In genomic region chr4:102086336-102086735, GRCm38 (mm10) we compare ENCODE assay signal across 13 mouse cellular contexts.
"Had no signal": no experiment of that assay in that cellular context is flagged by ENCODE, and none has a peak within 500 bp of the region (broad histone marks: within the 10 kb centered on the region; RNA-seq: fewer than 3 reads in every experiment).

No protein-coding gene starts in this region.

- H3K9ac ChIP-seq: liver, embryonic 15.5 days; stomach, embryonic 15.5 days had no signal

- H3K4me1 ChIP-seq: liver, embryonic 15.5 days had no signal

- ATAC-seq: lung, postnatal 0 days had no signal

- H3K4me3 ChIP-seq: layer of hippocampus, adult 2 months; liver, embryonic 15.5 days; stomach, embryonic 15.5 days had no signal

- DNase-seq: kidney, postnatal 36 days; lung, adult 2 months; lung, postnatal 36 days; right cerebral cortex, postnatal 14 days; thymus, postnatal 4 days had no signal

- H3K9me3 ChIP-seq: limb, embryonic 10.5 days; liver, embryonic 15.5 days; midbrain, embryonic 13.5 days; stomach, embryonic 15.5 days had no signal

- H3K4me2 ChIP-seq: liver, embryonic 11.5 days; liver, embryonic 15.5 days had no signal

- H3K27ac ChIP-seq: layer of hippocampus, adult 2 months; left cerebral cortex, adult 2 months; limb, embryonic 10.5 days; liver, embryonic 15.5 days; midbrain, embryonic 13.5 days; stomach, embryonic 15.5 days had no signal

- H3K36me3 ChIP-seq: limb, embryonic 10.5 days; liver, embryonic 15.5 days; midbrain, embryonic 13.5 days; stomach, embryonic 15.5 days had no signal
